Mouse (Mus musculus): ENCODE measurements around the gene Cpm. TPM values are rescaled to one million over a fixed set of nuclear protein-coding genes. Genes with fewer than 3 reads are reported as not detected.

The Cpm gene
- total RNA-seq, 2 experiments from 2014 or later: 5.7 to 5.9 TPM

GRCm38 (mm10) chr10:117669449-117670090, 40.3 kb downstream of the Cpm start:
- intact Hi-C loops (cut with DNase I): loop anchor here (10.0 kb wide), 1 partner anchor 305 kb away; no protein-coding TSS in a partner anchor
- no peak for DNase-seq

DNA sequence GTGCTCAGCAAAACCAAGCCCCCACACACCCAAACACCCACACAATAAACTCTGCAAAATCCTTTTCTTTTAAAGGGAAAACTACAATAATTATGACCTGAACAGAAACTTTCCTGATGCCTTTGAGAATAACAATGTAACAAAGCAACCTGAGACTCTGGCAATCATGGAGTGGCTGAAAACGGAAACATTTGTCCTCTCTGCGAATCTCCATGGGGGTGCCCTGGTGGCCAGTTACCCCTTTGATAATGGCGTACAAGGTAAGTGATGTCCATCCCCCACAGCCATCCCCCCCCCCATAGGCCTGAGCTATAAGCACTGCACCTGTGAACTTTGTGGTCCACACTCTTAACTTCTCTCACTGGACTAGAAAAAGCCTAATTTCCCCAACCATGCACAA, 40.8 kb downstream of the Cpm start:
- intact Hi-C loops (cut with DNase I): loop anchor here (10.0 kb wide), 1 partner anchor 305 kb away; no protein-coding TSS in a partner anchor

DNA sequence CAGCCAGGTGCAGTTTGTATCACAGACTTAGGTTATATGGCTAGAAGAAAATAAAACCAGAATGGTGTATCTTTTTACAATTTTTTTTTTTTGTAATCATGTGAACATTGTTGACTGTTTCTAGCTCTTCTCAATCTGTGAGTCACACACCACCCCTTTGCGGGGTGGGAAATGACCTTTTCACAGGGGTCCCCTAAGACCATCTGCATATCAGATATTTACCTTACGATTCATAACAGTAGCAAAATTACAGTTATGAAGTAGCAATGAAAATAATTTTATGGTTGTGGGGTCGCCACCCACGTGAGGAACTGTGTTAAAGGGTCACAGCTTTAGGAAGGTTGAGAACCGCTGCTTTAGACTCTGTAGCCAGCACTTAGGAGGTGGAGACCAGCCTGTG, 41.5 kb downstream of the Cpm start:
- intact Hi-C loops (cut with DNase I): loop anchor here (10.0 kb wide), 1 partner anchor 306 kb away; no protein-coding TSS in a partner anchor
- no peak for DNase-seq

More for the DNA sequence above, 40.8 kb downstream of the Cpm start:
- no peak for DNase-seq

DNA sequence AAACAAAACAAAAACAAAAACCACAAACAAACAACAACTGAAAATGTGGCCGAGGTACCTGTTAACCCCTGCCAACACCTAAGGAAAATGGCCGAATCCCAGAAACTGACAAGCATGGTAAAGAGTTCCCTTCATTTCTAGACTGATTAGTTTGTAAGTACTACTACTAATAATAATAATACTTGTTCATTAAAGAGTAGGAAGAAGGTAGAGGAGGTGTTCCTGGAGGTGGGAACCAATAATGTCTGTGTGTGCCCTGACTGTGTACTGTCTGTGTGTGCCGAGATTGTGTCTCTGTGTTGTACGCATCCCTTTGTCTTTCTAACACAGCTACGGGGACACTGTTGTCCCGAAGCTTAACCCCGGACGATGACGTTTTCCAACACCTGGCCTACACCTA, 42.0 kb downstream of the Cpm start:
- intact Hi-C loops (cut with DNase I): loop anchor here (10.0 kb wide), 1 partner anchor 306 kb away; no protein-coding TSS in a partner anchor
- no peak for DNase-seq

- intact Hi-C loops (cut with DNase I): loop anchor here (2.0 to 10.0 kb wide), 2 partner anchors 31 to 307 kb away; no protein-coding TSS in a partner anchor
- no peak for DNase-seq
Measured at GRCm38 (mm10) chr10:117671930-117672666, 42.8 kb downstream of the Cpm start.

GRCm38 (mm10) chr10:117672693-117673092, 43.4 kb downstream of the Cpm start:
- DNase-seq: no peak
- intact Hi-C loops (cut with DNase I): loop anchor here (2.0 to 10.0 kb wide), 2 partner anchors 32 to 308 kb away; no protein-coding TSS in a partner anchor

DNA sequence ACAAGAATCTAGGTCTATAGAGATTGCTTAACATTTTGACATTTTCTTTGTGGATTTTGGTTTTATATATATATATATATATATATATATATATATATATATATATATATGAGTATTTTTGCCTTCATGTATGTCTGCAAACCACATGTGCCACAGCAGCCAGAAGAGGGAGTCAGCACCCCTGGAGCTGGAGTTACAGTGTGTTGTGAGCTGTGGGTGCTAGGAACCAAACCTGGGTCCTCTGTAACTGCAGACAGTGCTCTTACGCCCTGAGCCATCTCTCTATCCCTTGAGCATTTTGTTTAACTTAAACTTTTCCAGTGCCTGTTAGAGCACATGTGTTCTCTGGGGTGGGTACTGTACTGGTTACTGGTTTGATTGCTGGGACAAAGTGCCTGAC, 44.6 kb downstream of the Cpm start:
- no peak for DNase-seq
- intact Hi-C loops (cut with DNase I): loop anchor here (2.0 to 10.0 kb wide), 2 partner anchors 33 to 309 kb away; no protein-coding TSS in a partner anchor

GRCm38 (mm10) chr10:117674359-117675019, 45.2 kb downstream of the Cpm start:
- intact Hi-C loops (cut with DNase I): loop anchor here (10.0 kb wide), 1 partner anchor 310 kb away; no protein-coding TSS in a partner anchor

GRCm38 (mm10) chr10:117675096-117676035, 46.1 kb downstream of the Cpm start:
- peak; percentile 50 to 63 for DNase-seq
- intact Hi-C loops (cut with DNase I): loop anchor here (10.0 kb wide), 1 partner anchor 311 kb away; no protein-coding TSS in a partner anchor

More at GRCm38 (mm10) chr10:117674359-117675019, 45.2 kb downstream of the Cpm start:
- no peak for DNase-seq

DNA sequence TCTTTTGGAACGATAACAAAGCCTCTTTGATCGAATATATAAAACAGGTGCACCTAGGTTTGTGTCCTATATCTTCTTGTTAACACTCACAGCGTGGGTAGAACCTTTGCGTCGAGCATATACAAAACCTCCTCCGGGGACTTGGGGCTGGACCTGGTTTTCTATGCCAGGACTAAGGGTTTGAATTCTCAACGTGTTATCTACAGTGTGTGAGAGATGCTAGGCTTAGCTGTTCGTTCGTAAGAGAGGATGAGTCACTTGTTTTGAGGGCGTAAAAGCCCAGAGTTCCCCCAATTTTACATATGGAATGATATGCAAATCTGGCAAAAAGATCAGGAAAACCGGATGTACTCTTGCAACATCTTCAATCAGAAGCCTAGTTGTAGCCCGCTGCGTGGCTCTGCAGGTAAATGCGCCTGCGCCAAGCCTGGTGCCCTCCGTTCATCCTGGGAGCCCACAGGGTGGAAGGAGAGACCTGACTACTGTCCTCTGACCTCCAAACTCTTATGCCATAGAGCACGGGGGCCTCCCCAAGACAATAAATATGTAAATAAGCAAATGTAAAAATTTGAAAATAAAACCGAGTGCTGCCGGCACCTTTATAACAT, 46.8 kb downstream of the Cpm start:
- intact Hi-C loops (cut with DNase I): loop anchor here (10.0 kb wide), 1 partner anchor 311 kb away; no protein-coding TSS in a partner anchor
- DNase-seq: no peak

DNA sequence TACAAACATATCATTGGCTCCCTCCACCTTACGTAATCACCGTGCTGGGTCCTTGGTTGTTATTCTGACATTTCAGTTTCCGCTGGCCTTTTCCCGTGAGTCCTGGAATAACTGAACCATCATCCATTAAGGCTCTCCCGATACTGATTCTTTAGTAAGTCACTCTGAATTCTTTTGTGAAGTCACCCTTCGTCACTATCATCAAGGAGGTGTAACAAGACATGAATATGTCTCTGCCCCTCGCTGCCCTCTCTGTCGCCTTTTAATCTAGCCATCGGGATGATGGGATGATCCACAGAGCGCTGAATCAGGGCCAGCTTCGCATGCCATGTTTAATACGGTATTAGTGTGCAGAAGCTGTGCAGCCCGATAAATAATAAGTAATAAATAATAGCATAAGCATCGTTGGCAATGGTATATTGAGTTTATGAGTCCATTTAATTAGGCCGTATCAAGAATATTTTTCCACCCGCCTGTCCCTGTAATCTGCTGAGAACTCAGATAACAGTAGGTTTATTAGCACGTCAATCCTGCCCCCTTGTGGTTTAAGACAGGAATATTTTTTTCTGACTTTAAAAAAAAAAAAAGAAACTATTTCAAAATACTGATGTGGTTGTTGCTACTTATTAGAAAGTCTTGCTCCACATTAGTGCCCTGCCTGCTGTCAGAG, 47.5 kb downstream of the Cpm start:
- peak; percentile 28 to 51 for DNase-seq
- intact Hi-C loops (cut with DNase I): loop anchor here (10.0 kb wide), 1 partner anchor 312 kb away; no protein-coding TSS in a partner anchor

DNA sequence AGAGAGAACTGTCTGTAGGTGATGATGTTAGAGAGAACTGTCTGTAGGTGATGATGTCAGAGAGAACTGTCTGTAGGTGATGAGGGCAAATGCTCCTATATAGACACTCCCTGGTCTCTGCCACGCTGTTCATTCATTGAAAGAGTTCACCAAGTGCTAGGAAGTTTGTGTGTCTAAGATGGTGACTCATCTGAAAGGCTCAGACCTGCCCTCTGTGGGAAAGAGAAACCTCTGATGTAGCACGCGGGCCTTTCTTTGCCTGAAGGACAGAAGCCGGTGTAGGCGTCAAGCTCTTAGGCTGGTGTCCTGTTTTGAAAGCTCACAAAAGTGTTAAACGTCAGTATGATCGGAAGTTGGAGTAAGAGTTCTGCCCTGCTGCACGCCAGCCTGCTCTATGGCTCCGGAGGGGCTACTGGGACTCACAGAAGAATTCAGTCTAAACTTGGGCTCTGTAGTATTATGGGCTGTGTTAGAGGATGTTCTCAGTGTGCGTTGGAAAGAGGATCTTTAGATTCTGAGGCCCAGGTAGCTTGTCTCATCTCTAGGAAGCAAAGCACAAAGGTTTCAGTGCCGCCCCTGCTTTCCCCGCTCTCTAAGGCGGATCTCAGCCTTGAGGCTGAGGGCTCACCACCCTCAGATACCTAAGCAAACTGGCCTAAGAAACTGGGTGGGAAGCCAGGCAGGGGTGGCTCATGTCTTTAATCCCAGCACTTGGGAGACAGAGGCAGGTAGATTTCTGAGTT, 48.4 kb downstream of the Cpm start:
- intact Hi-C loops (cut with DNase I): loop anchor here (1.0 to 10.0 kb wide), 3 partner anchors 162 to 313 kb away; no protein-coding TSS in a partner anchor
- DNase-seq: no peak

DNA sequence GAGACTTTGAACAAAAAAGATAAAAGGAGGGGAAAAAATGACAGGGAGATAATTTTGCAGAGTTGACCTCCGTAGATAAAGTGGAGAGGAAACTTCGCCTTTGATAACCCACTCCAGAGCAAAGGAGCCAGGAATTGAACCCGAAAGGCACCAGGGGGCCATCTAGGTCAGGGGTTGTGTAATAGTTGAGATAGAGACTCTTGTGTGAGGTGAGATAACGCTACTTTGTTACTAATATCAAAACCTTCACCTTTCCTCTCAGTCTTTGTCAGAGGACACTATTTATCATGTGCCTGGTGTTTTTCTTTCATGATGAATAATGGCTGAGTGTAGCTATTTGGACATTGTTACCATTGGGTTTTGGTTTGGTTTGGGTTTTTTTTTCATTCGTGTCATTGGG, 49.1 kb downstream of the Cpm start:
- no peak for DNase-seq
- intact Hi-C loops (cut with DNase I): loop anchor here (1.0 to 10.0 kb wide), 3 partner anchors 163 to 314 kb away; no protein-coding TSS in a partner anchor

DNA sequence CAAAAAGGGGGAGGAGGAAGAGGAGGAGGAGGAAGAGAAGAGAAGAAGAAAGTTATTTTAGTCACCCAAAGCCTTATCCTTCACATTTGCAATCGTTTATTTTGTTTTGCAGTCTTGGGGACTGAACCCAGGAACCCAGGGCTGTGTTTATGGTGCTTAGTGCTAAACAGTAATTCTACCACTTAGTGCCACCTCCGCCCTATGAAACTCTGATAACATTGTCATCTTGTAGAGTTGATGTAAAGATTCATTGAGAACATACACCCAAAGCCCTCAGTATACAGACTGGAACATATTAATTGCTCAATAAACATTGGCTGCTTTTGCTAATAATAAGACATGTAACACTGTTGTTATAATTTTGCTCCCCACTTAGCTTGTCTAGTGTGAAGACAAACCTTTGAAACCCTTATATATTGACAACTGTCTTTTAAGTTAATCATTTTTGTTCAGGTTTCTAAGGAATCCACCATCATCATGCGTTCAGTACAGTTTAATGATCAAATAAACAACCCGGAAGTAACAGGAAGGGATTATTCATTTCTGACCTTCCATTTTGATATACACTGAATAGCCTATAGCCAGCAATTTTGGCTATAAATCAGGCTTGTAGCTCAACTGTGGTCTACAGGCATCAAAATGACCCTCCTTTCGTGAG, 49.9 kb downstream of the Cpm start:
- intact Hi-C loops (cut with DNase I): loop anchor here (2.0 to 10.0 kb wide), 2 partner anchors 224 to 314 kb away; no protein-coding TSS in a partner anchor
- DNase-seq: no peak

DNA sequence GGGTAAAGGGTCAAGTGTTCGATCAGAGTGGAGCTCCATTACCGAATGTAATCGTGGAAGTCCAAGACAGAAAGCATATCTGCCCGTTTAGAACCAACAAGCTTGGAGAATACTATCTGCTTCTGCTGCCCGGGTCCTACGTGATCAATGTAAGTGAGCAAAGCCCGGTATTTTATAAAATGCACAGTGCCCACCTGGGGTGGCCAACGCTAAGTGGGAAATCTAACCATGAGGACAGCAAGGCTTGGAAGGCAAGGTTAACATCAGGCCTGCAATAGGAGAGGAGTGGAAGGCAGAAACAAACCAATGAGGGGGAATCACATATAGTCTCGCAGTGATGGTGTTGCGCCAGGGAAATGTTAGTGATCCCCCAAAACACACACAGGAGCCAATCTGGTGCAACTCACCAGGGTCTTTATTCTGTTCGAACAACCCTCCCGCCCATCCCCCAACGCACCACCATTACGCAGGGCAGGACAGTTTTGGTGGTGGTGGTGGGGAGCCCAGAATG, 50.7 kb downstream of the Cpm start:
- intact Hi-C loops (cut with DNase I): loop anchor here (2.0 to 10.0 kb wide), 2 partner anchors 225 to 315 kb away; no protein-coding TSS in a partner anchor
- no peak for DNase-seq

- DNase-seq: no peak
- intact Hi-C loops (cut with DNase I): no loop called here
Measured at GRCm38 (mm10) chr10:117680868-117681513, 51.7 kb downstream of the Cpm start.

Measured in heart, postnatal 10 days (tissue).